Mouse (Mus musculus): ENCODE measurements around the gene Dcaf6.

DNA sequence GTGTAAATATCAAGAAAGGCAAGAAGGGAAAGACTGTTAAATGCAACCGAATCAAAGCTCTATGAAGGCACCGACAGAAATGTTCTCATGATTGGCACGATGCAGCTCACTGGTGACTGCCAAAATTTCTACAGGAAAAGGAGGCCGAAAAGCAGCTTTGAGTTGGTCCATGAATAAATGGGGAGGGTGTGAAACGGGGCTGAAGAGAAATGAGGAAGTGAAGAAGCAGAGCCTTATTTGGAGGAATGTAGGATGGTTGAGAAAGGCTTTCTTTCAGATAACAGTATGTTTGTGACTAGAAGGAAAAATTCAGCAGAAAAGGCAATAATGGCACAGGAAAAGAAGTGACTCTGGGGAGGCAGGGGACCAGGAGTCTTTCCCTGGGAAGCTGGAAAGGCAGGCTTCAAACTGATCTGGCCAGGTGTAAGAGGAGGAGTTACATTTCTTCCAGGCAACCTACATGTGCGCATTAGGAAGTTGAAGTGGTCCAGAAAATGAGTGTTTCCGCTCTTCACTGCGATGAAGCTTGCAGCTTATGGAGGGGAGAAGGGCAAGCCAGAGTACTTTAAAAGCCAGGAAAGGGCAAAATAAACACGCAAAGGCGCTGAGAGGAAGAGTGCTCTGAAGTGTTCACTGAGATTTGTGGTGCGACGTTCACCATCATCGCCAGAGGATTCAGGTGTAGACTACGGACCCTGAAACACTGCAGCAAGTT lies 74.3 kb downstream of the Dcaf6 start:
- no peak for TF ChIP-seq ZNF384 (IDR thresholded peaks at IDR 0.05; ENCODE audit: low read depth, low read length)
- TF ChIP-seq MAFK (IDR thresholded peaks at IDR 0.05; ENCODE audit: insufficient read depth, low read depth, low read length): no peak

All from ES-E14 (cell line).